Mouse (Mus musculus) stomach, adult 2 months (tissue): Measurements from ENCODE around the gene Prkar1b. TPM values are rescaled to one million over a fixed set of nuclear protein-coding genes. Genes with fewer than 3 reads are reported as not detected.

Experiments used
- polyA plus RNA-seq: library from polyadenylated mRNA; depleted of rRNA; stranded (reverse); fragments of >200 nt; gene quantifications from 2 replicates; pipeline ENCODE4 v1.2.3, GENCODE M21; 2012; rRNA removed

Gene Prkar1b
- polyA plus RNA-seq, result 3.5 and 4.0 TPM in 2 replicates

DNA sequence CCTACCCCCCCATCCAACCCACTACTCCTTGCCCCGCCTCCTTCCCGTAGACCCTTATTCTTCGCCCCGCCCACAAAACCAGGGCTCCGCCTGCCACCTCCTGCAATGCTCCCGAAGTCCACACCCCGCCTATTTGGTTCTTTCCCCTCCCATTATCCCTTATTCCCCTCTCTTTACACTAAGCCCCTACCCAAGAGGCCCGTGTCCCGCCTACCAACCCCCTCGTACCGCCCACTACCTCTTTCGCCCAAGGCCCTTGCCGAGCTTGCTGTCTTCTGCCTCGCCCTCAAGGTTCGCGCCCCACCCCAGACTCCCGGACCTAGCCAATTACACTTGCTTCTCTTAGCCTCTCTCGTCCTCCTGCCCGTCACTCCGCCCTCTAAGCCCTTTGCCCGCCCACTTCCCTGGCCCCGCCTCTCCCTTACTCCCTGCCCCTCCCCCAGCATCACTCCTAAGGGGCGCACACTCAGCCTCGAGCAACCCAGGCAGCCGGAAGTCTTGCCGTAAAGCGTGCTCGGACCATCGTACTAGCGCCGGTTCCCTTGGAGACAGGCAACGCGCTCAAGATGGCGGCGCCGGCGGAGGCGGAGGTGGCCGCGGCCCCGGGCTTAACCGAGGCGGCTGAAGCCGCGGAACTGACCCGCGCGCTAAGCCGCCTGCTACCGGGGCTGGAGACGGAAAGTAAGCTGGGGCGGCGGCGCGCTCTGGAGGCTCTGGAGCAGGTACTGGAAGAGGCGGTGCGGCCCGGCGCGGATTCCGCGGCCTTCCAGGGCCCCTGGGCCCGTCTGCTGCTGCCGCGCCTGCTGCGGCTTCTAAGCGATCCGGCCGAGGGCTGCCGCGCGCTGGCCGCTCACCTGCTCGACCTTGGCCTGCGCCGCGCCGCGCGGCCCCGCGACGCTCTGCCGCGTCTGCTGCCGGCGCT lies at the start of gene Prkar1b, which contains the start of gene Dnaaf5:
TSS of gene Prkar1b (minus strand) at position 321 of the 922 bp plus-strand sequence.
TSS of gene Dnaaf5 (plus strand) at position 543 of the 922 bp plus-strand sequence.

GRCm38 (mm10) chr5:138997171-138997788 lies 152.5 kb downstream of the Prkar1b start, which contains the start of gene Pdgfa:
TSS of gene Pdgfa (minus strand) at chr5:138997370.

Other genes with a start within 250 kb of the Prkar1b start
- gene Pdgfa, start 152.6 kb downstream of the Prkar1b start, polyA plus RNA-seq, result 27.4 and 66.9 TPM in 2 replicates
- gene Dnaaf5, start 222 bp upstream of the Prkar1b start, polyA plus RNA-seq, result 9.1 and 9.9 TPM in 2 replicates
- gene Sun1, start 50.6 kb upstream of the Prkar1b start, polyA plus RNA-seq, result 9.5 and 14.7 TPM in 2 replicates
- gene Get4, start 102.3 kb upstream of the Prkar1b start, polyA plus RNA-seq, result 62.7 and 125 TPM in 2 replicates
- gene Adap1, start 175.6 kb upstream of the Prkar1b start, polyA plus RNA-seq, result 15.3 and 20.9 TPM in 2 replicates
- gene Cox19, start 201.4 kb upstream of the Prkar1b start, polyA plus RNA-seq, result 69.5 and 86.5 TPM in 2 replicates
- 0.12 and 0.61 TPM in 2 replicates for gene Cyp2w1, start 202.6 kb upstream of the Prkar1b start, polyA plus RNA-seq
- gene Gpr146, start 227.7 kb upstream of the Prkar1b start, polyA plus RNA-seq, result 5.1 and 6.3 TPM in 2 replicates